Mouse (Mus musculus): ENCODE measurements around the gene Tbl2.

- TF ChIP-seq EP300 (IDR thresholded peaks at IDR 0.05; ENCODE audit: low read depth): no peak
- TF ChIP-seq CTCF (IDR thresholded peaks at IDR 0.05; ENCODE audit: low read depth): no peak
Observed at GRCm38 (mm10) chr5:135133736-135134405, 15.6 kb upstream of the Tbl2 start.
